Mouse (Mus musculus): ENCODE results near the gene Rtbdn. TPM values are rescaled to one million over a fixed set of nuclear protein-coding genes. Genes with fewer than 3 reads are reported as not detected.

Rtbdn gene
- 0.38 TPM in 1 of 2 replicates, not detected in the other for polyA plus RNA-seq (2011; ENCODE audit: insufficient read depth, insufficient read length, low read depth, missing spikeins)

- Histone ChIP-seq H3K27me3 (ENCODE audit: control insufficient read depth, insufficient read depth, low read length, poor library complexity, severe bottlenecking) (peaks cover 14% of the 10 kb centered on the region; the same call in 1 of the 2 replicates), H3K4me3 (ENCODE audit: low read depth, low read length) (peak within 1 kb of the TSS; percentile 59), H3K9me3 (replicated peaks; ENCODE audit: control insufficient read depth, insufficient read depth, low read length, poor library complexity, severe bottlenecking) (no peaks in the 10 kb centered on the region), H3K27ac (ENCODE audit: insufficient read depth, low read length) (no peak within 1 kb of the TSS), H3K36me3 (ENCODE audit: control insufficient read depth, insufficient read depth, low read length, poor library complexity, severe bottlenecking) (no peaks in the 10 kb centered on the region), H3K9ac (ENCODE audit: low read depth, poor library complexity, severe bottlenecking) (peak within 1 kb of the TSS; percentile 81), H3K4me1 (ENCODE audit: control insufficient read depth, insufficient read depth, low read length) (no peaks in the 10 kb centered on the region)
- TF ChIP-seq POLR2A (IDR thresholded peaks at IDR 0.05; ENCODE audit: insufficient read depth, low read length) = no peak
- peak; percentile 68 for TF ChIP-seq CTCF (IDR thresholded peaks at IDR 0.05; ENCODE audit: low read depth, low read length)
These were observed at the start of gene Rtbdn for GRCm38 (mm10) chr8:84946528-84947240. Rtbdn (plus strand) TSS chr8:84946991.

- no peaks in the 10 kb centered on the region for H3K27me3 ChIP-seq (ENCODE audit: control insufficient read depth, insufficient read depth, low read length, poor library complexity, severe bottlenecking)
- H3K36me3 ChIP-seq (ENCODE audit: control insufficient read depth, insufficient read depth, low read length, poor library complexity, severe bottlenecking) = no peaks in the 10 kb centered on the region
- H3K9ac ChIP-seq (ENCODE audit: low read depth, poor library complexity, severe bottlenecking) = no peak overlapping the region
- no peak for TF ChIP-seq CTCF (IDR thresholded peaks at IDR 0.05; ENCODE audit: low read depth, low read length)
- no peak for TF ChIP-seq EP300 (IDR thresholded peaks at IDR 0.05; ENCODE audit: insufficient read depth, low read depth, low read length)
- TF ChIP-seq POLR2A (IDR thresholded peaks at IDR 0.05; ENCODE audit: insufficient read depth, low read length) = no peak
- peaks cover 9% of the 10 kb centered on the region for H3K4me1 ChIP-seq (ENCODE audit: control insufficient read depth, insufficient read depth, low read length)
- no peak overlapping the region for H3K27ac ChIP-seq (ENCODE audit: insufficient read depth, low read length)
- no peaks in the 10 kb centered on the region for H3K9me3 ChIP-seq (replicated peaks; ENCODE audit: control insufficient read depth, insufficient read depth, low read length, poor library complexity, severe bottlenecking)
- no peak overlapping the region for H3K4me3 ChIP-seq (ENCODE audit: low read depth, low read length)
These were observed 45.7 kb upstream of the Rtbdn start for GRCm38 (mm10) chr8:84901071-84901470.

GRCm38 (mm10) chr8:84901752-84902151, 45.0 kb upstream of the Rtbdn start, which contains the start of gene Klf1:
Klf1 (plus strand) TSS chr8:84901928.
- H3K4me3 ChIP-seq (ENCODE audit: low read depth, low read length) = peak within 1 kb of the TSS; percentile 64
- H3K36me3 ChIP-seq (ENCODE audit: control insufficient read depth, insufficient read depth, low read length, poor library complexity, severe bottlenecking) = no peaks in the 10 kb centered on the region
- peak within 1 kb of the TSS; percentile 85 for H3K9ac ChIP-seq (ENCODE audit: low read depth, poor library complexity, severe bottlenecking)
- no peak for TF ChIP-seq EP300 (IDR thresholded peaks at IDR 0.05; ENCODE audit: insufficient read depth, low read depth, low read length)
- no peak for TF ChIP-seq CTCF (IDR thresholded peaks at IDR 0.05; ENCODE audit: low read depth, low read length)
- TF ChIP-seq POLR2A (IDR thresholded peaks at IDR 0.05; ENCODE audit: insufficient read depth, low read length) = no peak
- no peak within 1 kb of the TSS for H3K27ac ChIP-seq (ENCODE audit: insufficient read depth, low read length)
- no peaks in the 10 kb centered on the region for H3K27me3 ChIP-seq (ENCODE audit: control insufficient read depth, insufficient read depth, low read length, poor library complexity, severe bottlenecking)
- H3K9me3 ChIP-seq (replicated peaks; ENCODE audit: control insufficient read depth, insufficient read depth, low read length, poor library complexity, severe bottlenecking) = no peaks in the 10 kb centered on the region
- H3K4me1 ChIP-seq (ENCODE audit: control insufficient read depth, insufficient read depth, low read length) = peaks cover 9% of the 10 kb centered on the region

- H3K27ac ChIP-seq (ENCODE audit: insufficient read depth, low read length) = no peak overlapping the region
These were observed 44.3 kb upstream of the Rtbdn start for GRCm38 (mm10) chr8:84902367-84902919.

GRCm38 (mm10) chr8:84902920-84903661, 43.7 kb upstream of the Rtbdn start:
- Histone ChIP-seq H3K4me1 (ENCODE audit: control insufficient read depth, insufficient read depth, low read length) (peaks cover 11% of the 10 kb centered on the region), H3K36me3 (ENCODE audit: control insufficient read depth, insufficient read depth, low read length, poor library complexity, severe bottlenecking) (no peaks in the 10 kb centered on the region), H3K9ac (ENCODE audit: low read depth, poor library complexity, severe bottlenecking) (peak overlapping the region; percentile 85), H3K4me3 (ENCODE audit: low read depth, low read length) (peak overlapping the region; percentile 65), H3K27ac (ENCODE audit: insufficient read depth, low read length) (peak overlapping the region; percentile 44), H3K27me3 (ENCODE audit: control insufficient read depth, insufficient read depth, low read length, poor library complexity, severe bottlenecking) (no peaks in the 10 kb centered on the region), H3K9me3 (replicated peaks; ENCODE audit: control insufficient read depth, insufficient read depth, low read length, poor library complexity, severe bottlenecking) (no peaks in the 10 kb centered on the region)
- TF ChIP-seq EP300 (IDR thresholded peaks at IDR 0.05; ENCODE audit: insufficient read depth, low read depth, low read length) = no peak
- TF ChIP-seq POLR2A (IDR thresholded peaks at IDR 0.05; ENCODE audit: insufficient read depth, low read length) = peak; percentile 73
- peak; percentile 62 for TF ChIP-seq CTCF (IDR thresholded peaks at IDR 0.05; ENCODE audit: low read depth, low read length)

More at GRCm38 (mm10) chr8:84902367-84902919, 44.3 kb upstream of the Rtbdn start:
- Histone ChIP-seq H3K36me3 (ENCODE audit: control insufficient read depth, insufficient read depth, low read length, poor library complexity, severe bottlenecking) (no peaks in the 10 kb centered on the region), H3K9ac (ENCODE audit: low read depth, poor library complexity, severe bottlenecking) (peak overlapping the region; percentile 85), H3K4me3 (ENCODE audit: low read depth, low read length) (peak overlapping the region; percentile 64), H3K27me3 (ENCODE audit: control insufficient read depth, insufficient read depth, low read length, poor library complexity, severe bottlenecking) (no peaks in the 10 kb centered on the region), H3K9me3 (replicated peaks; ENCODE audit: control insufficient read depth, insufficient read depth, low read length, poor library complexity, severe bottlenecking) (no peaks in the 10 kb centered on the region), H3K4me1 (ENCODE audit: control insufficient read depth, insufficient read depth, low read length) (peaks cover 9% of the 10 kb centered on the region)
- no peak for TF ChIP-seq CTCF (IDR thresholded peaks at IDR 0.05; ENCODE audit: low read depth, low read length)
- TF ChIP-seq POLR2A (IDR thresholded peaks at IDR 0.05; ENCODE audit: insufficient read depth, low read length) = no peak
- TF ChIP-seq EP300 (IDR thresholded peaks at IDR 0.05; ENCODE audit: insufficient read depth, low read depth, low read length) = no peak

Measured in ES-Bruce4 (cell line).